Mouse (Mus musculus): ENCODE measurements around the gene Padi3. TPM values are rescaled to one million over a fixed set of nuclear protein-coding genes. Genes with fewer than 3 reads are reported as not detected.

Padi3 gene
- 1.8 TPM for total RNA-seq (2023)

GRCm38 (mm10) chr4:140810458-140811260 lies at the start of gene Padi3:
Padi3 (minus strand) TSS chr4:140810648.

GRCm38 (mm10) chr4:140845666-140846065 lies 35.2 kb upstream of the Padi3 start, which contains the start of gene Padi1:
Padi1 (minus strand) TSS chr4:140845778.

GRCm38 (mm10) chr4:140774025-140774800 lies 36.2 kb downstream of the Padi3 start, which contains the start of gene Padi4:
Padi4 (minus strand) TSS chr4:140774236.

GRCm38 (mm10) chr4:140742543-140742942 lies 67.9 kb downstream of the Padi3 start, which contains the start of gene Padi6:
Padi6 (minus strand) TSS chr4:140742643.

Other genes starting within 250 kb of the Padi3 start
- gene Arhgef10l, start 144.6 kb downstream of the Padi3 start, total RNA-seq (2023): 0.59 TPM
- gene Rcc2, start 110.1 kb downstream of the Padi3 start, total RNA-seq (2023): 129 TPM
- gene Padi6, start 68.0 kb downstream of the Padi3 start, total RNA-seq (2023): not detected
- gene Padi4, start 36.4 kb downstream of the Padi3 start, total RNA-seq (2023): 0.98 TPM
- gene Padi1, start 35.1 kb upstream of the Padi3 start, total RNA-seq (2023): 1.3 TPM
- 28.0 TPM for gene Padi2, start 95.7 kb upstream of the Padi3 start, total RNA-seq (2023)
- gene Sdhb, start 150.6 kb upstream of the Padi3 start, total RNA-seq (2023): 93.1 TPM
- gene Atp13a2, start 176.2 kb upstream of the Padi3 start, total RNA-seq (2023): 31.9 TPM
- not detected for gene Mfap2, start 199.8 kb upstream of the Padi3 start, total RNA-seq (2023)
- gene Crocc, start 249.9 kb upstream of the Padi3 start, total RNA-seq (2023): 11.7 TPM

Data from CD4-positive naive resting alpha-beta T cell, adult 57 days (primary cell).